Mouse (Mus musculus) E14TG2a.4 (cell line): Measurements from ENCODE around the gene Cxcr3.

ENCODE experiments used
- CTCF ChIP-seq: conservative IDR thresholded peaks from 2 replicates; pipeline ENCODE4 v1.5.1; 2014; ENCODE audit warnings: low read length
- NANOG ChIP-seq: IDR thresholded peaks from 2 replicates; pipeline ENCODE4 v1.6.1; 2014; ENCODE audit warnings: borderline replicate concordance, low read length, mixed read lengths
- POU5F1 ChIP-seq: IDR thresholded peaks from 2 replicates; pipeline ENCODE4 v1.6.1; 2014; ENCODE audit warnings: low read length, borderline replicate concordance

GRCm38 (mm10) chrX:101705111-101705510 lies 29.0 kb downstream of the Cxcr3 start:
- TF ChIP-seq NANOG (no peak), CTCF (no peak), POU5F1 (no peak)
